Mouse (Mus musculus) embryonic facial prominence, embryonic 15.5 days (tissue): ENCODE data around the gene St7l. TPM values are rescaled to one million over a fixed set of nuclear protein-coding genes. Genes with fewer than 3 reads are reported as not detected.
A peak's percentile ranks its signal among the peaks of the same experiment; 100 is the strongest.

Experiments
- ATAC-seq: fragments of 200-750 bp; cut with Nextera tagmentation; 2 replicates; pipeline ENCODE4 v1.8.0; 2017; ENCODE audit warnings: low read depth, moderate TSS enrichment; ENCODE audit not compliant: insufficient number of reproducible peaks, low FRiP score, low TSS enrichment
- H3K27ac ChIP-seq: fragments of 300-500 bp; sonication (generic); replicated peaks from 2 replicates; pipeline ENCODE4 v1.5.1; 2015; ENCODE audit warnings: mild to moderate bottlenecking, inconsistent platforms
- H3K27me3 ChIP-seq: fragments of 300-500 bp; sonication (generic); 2 replicates; pipeline ENCODE4 v1.6.1; 2015; ENCODE audit warnings: inconsistent platforms
- H3K36me3 ChIP-seq: fragments of 300-500 bp; sonication (generic); 2 replicates; pipeline ENCODE4 v1.6.1; 2015; ENCODE audit warnings: mild to moderate bottlenecking, inconsistent platforms
- H3K4me1 ChIP-seq: fragments of 300-500 bp; sonication (generic); 2 replicates; pipeline ENCODE4 v1.6.1; 2015; ENCODE audit warnings: inconsistent platforms
- H3K4me2 ChIP-seq: fragments of 300-500 bp; sonication (generic); replicated peaks from 2 replicates; pipeline ENCODE4 v1.6.1; 2015; ENCODE audit warnings: mild to moderate bottlenecking, inconsistent platforms
- H3K4me3 ChIP-seq: fragments of 300-500 bp; sonication (generic); replicated peaks from 2 replicates; pipeline ENCODE4 v1.5.1; 2015; ENCODE audit warnings: mild to moderate bottlenecking, inconsistent platforms
- H3K9ac ChIP-seq: fragments of 300-500 bp; sonication (generic); 2 replicates; pipeline ENCODE4 v1.6.1; 2015; ENCODE audit warnings: inconsistent platforms
- H3K9me3 ChIP-seq: fragments of 300-500 bp; sonication (generic); replicated peaks from 2 replicates; pipeline ENCODE4 v1.6.1; 2016; ENCODE audit warnings: inconsistent platforms
- WGBS: fragments of 180-500 bp; shearing (Covaris S2); methylation state at CpG from one replicate; pipeline ENCODE4 v1.1.7; 2015; 5-methylcytosine and 5-hydroxymethylcytosine counted together
- polyA plus RNA-seq: library from polyadenylated mRNA; unstranded; fragments of >200 nt; fragmentation: Nextera tagmentation; extraction: Ambion mirVana; gene quantifications from 2 replicates; pipeline ENCODE4 v1.2.1, GENCODE M21; 2015

The St7l gene
- 38.6 and 42.4 TPM in 2 replicates for polyA plus RNA-seq

- H3K36me3 ChIP-seq: peaks cover 7% of the 10 kb centered on the region; the same call in 1 of the 2 replicates
- no peaks in the 10 kb centered on the region for H3K27me3 ChIP-seq
- H3K4me1 ChIP-seq: peaks cover 13% of the 10 kb centered on the region
- ATAC-seq: peak; percentile 97
- H3K4me3 ChIP-seq: peak within 1 kb of the TSS; percentile 80
- H3K4me2 ChIP-seq: peak within 1 kb of the TSS; percentile 62
- peak within 1 kb of the TSS; percentile 99 for H3K27ac ChIP-seq
- H3K9me3 ChIP-seq: no peaks in the 10 kb centered on the region
- H3K9ac ChIP-seq: peak within 1 kb of the TSS; percentile 83
- under 1% methylated on average over 43 of the region's 43 CpGs for WGBS
Measured at GRCm38 (mm10) chr3:104863786-104864650, at the start of gene St7l, which contains the start of gene Capza1. TSS of gene St7l (plus strand) at chr3:104864005. TSS of gene Capza1 (minus strand) at chr3:104864505.

GRCm38 (mm10) chr3:104814746-104815145 lies 49.1 kb upstream of the St7l start:
- Histone ChIP-seq H3K4me3 (no peak overlapping the region), H3K9me3 (no peaks in the 10 kb centered on the region), H3K36me3 (no peaks in the 10 kb centered on the region), H3K27ac (no peak overlapping the region), H3K27me3 (no peaks in the 10 kb centered on the region), H3K4me2 (no peak overlapping the region), H3K4me1 (peaks cover 21% of the 10 kb centered on the region), H3K9ac (no peak overlapping the region)
- WGBS: 97% methylated on average over 1 of the region's 1 CpGs
- ATAC-seq: no peak

GRCm38 (mm10) chr3:104815346-104815745 lies 48.5 kb upstream of the St7l start:
- H3K4me2 ChIP-seq: no peak overlapping the region
- no peaks in the 10 kb centered on the region for H3K27me3 ChIP-seq
- H3K9me3 ChIP-seq: no peaks in the 10 kb centered on the region
- no peak overlapping the region for H3K9ac ChIP-seq
- 84% methylated on average over 2 of the region's 2 CpGs for WGBS
- no peak for ATAC-seq
- H3K4me3 ChIP-seq: no peak overlapping the region
- H3K36me3 ChIP-seq: 0 out of 2 replicates have a peak, but pooled peaks cover under 1% of the 10 kb centered on the region
- H3K27ac ChIP-seq: no peak overlapping the region
- H3K4me1 ChIP-seq: peaks cover 21% of the 10 kb centered on the region

- Histone ChIP-seq H3K9ac (no peak overlapping the region), H3K9me3 (no peaks in the 10 kb centered on the region), H3K4me1 (peaks cover 21% of the 10 kb centered on the region), H3K27me3 (no peaks in the 10 kb centered on the region), H3K27ac (no peak overlapping the region), H3K4me3 (no peak overlapping the region), H3K4me2 (no peak overlapping the region), H3K36me3 (peaks cover 4% of the 10 kb centered on the region; the same call in 1 of the 2 replicates)
- WGBS: 94% methylated on average over 7 of the region's 7 CpGs
- ATAC-seq: no peak
Measured at GRCm38 (mm10) chr3:104816130-104816529, 47.7 kb upstream of the St7l start.

GRCm38 (mm10) chr3:104817481-104817990 lies 46.3 kb upstream of the St7l start:
- WGBS: 0% methylated on average over 38 of the region's 46 CpGs
- ATAC-seq: peak; percentile 86
- Histone ChIP-seq H3K4me1 (peaks cover 21% of the 10 kb centered on the region), H3K4me2 (peak overlapping the region; percentile 75), H3K4me3 (peak overlapping the region; percentile 94), H3K27ac (peak overlapping the region; percentile 97), H3K9ac (peak overlapping the region; percentile 96), H3K9me3 (no peaks in the 10 kb centered on the region), H3K27me3 (no peaks in the 10 kb centered on the region), H3K36me3 (peaks cover 13% of the 10 kb centered on the region)

GRCm38 (mm10) chr3:104817991-104818748 lies 45.6 kb upstream of the St7l start, which contains the start of gene Mov10:
TSS of gene Mov10 (minus strand) at chr3:104818563.
- WGBS: under 1% methylated on average over 40 of the region's 40 CpGs
- Histone ChIP-seq H3K36me3 (peaks cover 13% of the 10 kb centered on the region), H3K4me3 (peak within 1 kb of the TSS; percentile 94), H3K4me1 (peaks cover 21% of the 10 kb centered on the region), H3K27ac (peak within 1 kb of the TSS; percentile 97), H3K4me2 (peak within 1 kb of the TSS; percentile 75), H3K9me3 (no peaks in the 10 kb centered on the region), H3K27me3 (no peaks in the 10 kb centered on the region), H3K9ac (peak within 1 kb of the TSS; percentile 96)
- ATAC-seq: peak; percentile 81

GRCm38 (mm10) chr3:104818749-104819134 lies 45.1 kb upstream of the St7l start:
- peak overlapping the region; percentile 75 for H3K4me2 ChIP-seq
- WGBS: 7% methylated on average over 3 of the region's 3 CpGs
- H3K9ac ChIP-seq: no peak overlapping the region
- peak overlapping the region; percentile 97 for H3K27ac ChIP-seq
- no peak for ATAC-seq
- peak overlapping the region; percentile 94 for H3K4me3 ChIP-seq
- no peaks in the 10 kb centered on the region for H3K27me3 ChIP-seq
- peaks cover 13% of the 10 kb centered on the region for H3K36me3 ChIP-seq
- peaks cover 21% of the 10 kb centered on the region for H3K4me1 ChIP-seq
- no peaks in the 10 kb centered on the region for H3K9me3 ChIP-seq

- no peak overlapping the region for H3K4me3 ChIP-seq
- no peaks in the 10 kb centered on the region for H3K9me3 ChIP-seq
- no peak overlapping the region for H3K4me2 ChIP-seq
- H3K4me1 ChIP-seq: peaks cover 21% of the 10 kb centered on the region
- H3K27me3 ChIP-seq: no peaks in the 10 kb centered on the region
- no peak overlapping the region for H3K27ac ChIP-seq
- H3K9ac ChIP-seq: no peak overlapping the region
- 52% methylated on average over 1 of the region's 1 CpGs for WGBS
- H3K36me3 ChIP-seq: peaks cover 17% of the 10 kb centered on the region
- ATAC-seq: no peak
Measured at GRCm38 (mm10) chr3:104820426-104820825, 43.4 kb upstream of the St7l start.

GRCm38 (mm10) chr3:104822413-104822812 lies 41.4 kb upstream of the St7l start:
- Histone ChIP-seq H3K4me3 (no peak overlapping the region), H3K27me3 (no peaks in the 10 kb centered on the region), H3K36me3 (peaks cover 31% of the 10 kb centered on the region), H3K4me1 (peaks cover 11% of the 10 kb centered on the region), H3K9ac (no peak overlapping the region), H3K9me3 (no peaks in the 10 kb centered on the region), H3K27ac (no peak overlapping the region), H3K4me2 (no peak overlapping the region)
- WGBS: 78% methylated on average over 3 of the region's 3 CpGs
- no peak for ATAC-seq

- H3K27ac ChIP-seq: no peak overlapping the region
- WGBS: 94% methylated on average over 3 of the region's 3 CpGs
Measured at GRCm38 (mm10) chr3:104835797-104836196, 28.0 kb upstream of the St7l start.

GRCm38 (mm10) chr3:104841049-104841448 lies 22.8 kb upstream of the St7l start:
- Histone ChIP-seq H3K36me3 (peaks cover 58% of the 10 kb centered on the region), H3K9me3 (no peaks in the 10 kb centered on the region), H3K4me3 (no peak overlapping the region), H3K4me2 (no peak overlapping the region), H3K4me1 (no peaks in the 10 kb centered on the region), H3K27ac (no peak overlapping the region), H3K9ac (no peak overlapping the region), H3K27me3 (no peaks in the 10 kb centered on the region)
- WGBS: 96% methylated on average over 5 of the region's 5 CpGs
- ATAC-seq: no peak

More at GRCm38 (mm10) chr3:104835797-104836196, 28.0 kb upstream of the St7l start:
- ATAC-seq: no peak
- Histone ChIP-seq H3K9me3 (no peaks in the 10 kb centered on the region), H3K4me2 (no peak overlapping the region), H3K9ac (no peak overlapping the region), H3K4me1 (no peaks in the 10 kb centered on the region), H3K4me3 (no peak overlapping the region), H3K27me3 (no peaks in the 10 kb centered on the region), H3K36me3 (peaks cover 51% of the 10 kb centered on the region)
